Mouse (Mus musculus): Measurements from ENCODE around the gene Palm2. TPM values are rescaled to one million over a fixed set of nuclear protein-coding genes. Genes with fewer than 3 reads are reported as not detected.

Palm2 gene
- total RNA-seq, 1 experiment, result 1.8 TPM

- Histone ChIP-seq H3K27ac (ENCODE audit: insufficient read depth, low read depth, low read length, poor library complexity, severe bottlenecking) (no peak overlapping the region), H3K9ac (ENCODE audit: insufficient read depth, low read depth, low read length, poor library complexity, severe bottlenecking) (no peak overlapping the region), H3K4me1 (ENCODE audit: control insufficient read depth in 2 of 2, insufficient read depth in 2 of 2, low read length in 2 of 2, poor library complexity in 1 of 2) (peaks cover 2 to 5% of the 10 kb centered on the region in 2 experiments), H3K36me3 (ENCODE audit: control insufficient read depth, insufficient read depth, low read length, poor library complexity, severe bottlenecking) (no peaks in the 10 kb centered on the region), H3K4me3 (ENCODE audit: insufficient read depth in 1 of 2, low read depth in 1 of 2, low read length in 2 of 2, poor library complexity in 1 of 2, severe bottlenecking in 1 of 2) (no peak overlapping the region), H3K9me3 (ENCODE audit: control insufficient read depth, insufficient read depth, low read depth, low read length) (no peaks in the 10 kb centered on the region)
- TF ChIP-seq MAFK (IDR thresholded peaks at IDR 0.05; ENCODE audit: insufficient read depth, low read depth, low read length), result no peak
- no peak for TF ChIP-seq ZC3H11A (IDR thresholded peaks at IDR 0.05; ENCODE audit: borderline replicate concordance, low read depth, low read length)
- TF ChIP-seq CHD2 (IDR thresholded peaks at IDR 0.05; ENCODE audit: low read depth, low read length), result no peak
- TF ChIP-seq HCFC1 (IDR thresholded peaks at IDR 0.05; ENCODE audit: borderline replicate concordance, insufficient read depth, low read length), result no peak
- TF ChIP-seq ZNF384 (IDR thresholded peaks at IDR 0.05; ENCODE audit: low read depth, low read length), result no peak
- DNase-seq (ENCODE audit: low read depth, low spot score), result no peak
- in situ Hi-C loops (cut with MboI; ENCODE audit: low sequenced_read_pairs in 2 of 2, unreplicated experiment in 2 of 2), result no loop called here
Observed at GRCm38 (mm10) chr4:57547785-57548184, 113.7 kb downstream of the Palm2 start.

GRCm38 (mm10) chr4:57550216-57550615 lies 116.2 kb downstream of the Palm2 start:
- H3K9ac ChIP-seq (ENCODE audit: insufficient read depth, low read depth, low read length, poor library complexity, severe bottlenecking), result no peak overlapping the region
- no peak for DNase-seq (ENCODE audit: low read depth, low spot score)
- in situ Hi-C loops (cut with MboI; ENCODE audit: low sequenced_read_pairs in 2 of 2, unreplicated experiment in 2 of 2), result no loop called here
- no peak overlapping the region for H3K27ac ChIP-seq (ENCODE audit: insufficient read depth, low read depth, low read length, poor library complexity, severe bottlenecking)
- no peak overlapping the region for H3K4me3 ChIP-seq (ENCODE audit: insufficient read depth in 1 of 2, low read depth in 1 of 2, low read length in 2 of 2, poor library complexity in 1 of 2, severe bottlenecking in 1 of 2)
- H3K36me3 ChIP-seq (ENCODE audit: control insufficient read depth, insufficient read depth, low read length, poor library complexity, severe bottlenecking), result no peaks in the 10 kb centered on the region
- no peaks in the 10 kb centered on the region for H3K9me3 ChIP-seq (ENCODE audit: control insufficient read depth, insufficient read depth, low read depth, low read length)
- TF ChIP-seq HCFC1 (IDR thresholded peaks at IDR 0.05; ENCODE audit: borderline replicate concordance, insufficient read depth, low read length) (no peak), ZC3H11A (IDR thresholded peaks at IDR 0.05; ENCODE audit: borderline replicate concordance, low read depth, low read length) (no peak), MAFK (IDR thresholded peaks at IDR 0.05; ENCODE audit: insufficient read depth, low read depth, low read length) (no peak), ZNF384 (IDR thresholded peaks at IDR 0.05; ENCODE audit: low read depth, low read length) (no peak), CHD2 (IDR thresholded peaks at IDR 0.05; ENCODE audit: low read depth, low read length) (no peak)
- no peaks in the 10 kb centered on the region for H3K4me1 ChIP-seq (ENCODE audit: control insufficient read depth in 2 of 2, insufficient read depth in 2 of 2, low read length in 2 of 2, poor library complexity in 1 of 2)

- Histone ChIP-seq H3K4me1 (ENCODE audit: control insufficient read depth in 2 of 2, insufficient read depth in 2 of 2, low read length in 2 of 2, poor library complexity in 1 of 2) (0 out of 4 replicates have a peak, but pooled peaks cover 0 to 4% of the 10 kb centered on the region in 2 experiments), H3K36me3 (ENCODE audit: control insufficient read depth, insufficient read depth, low read length, poor library complexity, severe bottlenecking) (no peaks in the 10 kb centered on the region), H3K4me3 (ENCODE audit: insufficient read depth in 1 of 2, low read depth in 1 of 2, low read length in 2 of 2, poor library complexity in 1 of 2, severe bottlenecking in 1 of 2) (no peak overlapping the region), H3K9ac (ENCODE audit: insufficient read depth, low read depth, low read length, poor library complexity, severe bottlenecking) (no peak overlapping the region), H3K27ac (ENCODE audit: insufficient read depth, low read depth, low read length, poor library complexity, severe bottlenecking) (no peak overlapping the region), H3K9me3 (ENCODE audit: control insufficient read depth, insufficient read depth, low read depth, low read length) (no peaks in the 10 kb centered on the region)
- TF ChIP-seq HCFC1 (IDR thresholded peaks at IDR 0.05; ENCODE audit: borderline replicate concordance, insufficient read depth, low read length) (no peak), ZC3H11A (IDR thresholded peaks at IDR 0.05; ENCODE audit: borderline replicate concordance, low read depth, low read length) (no peak), MAFK (IDR thresholded peaks at IDR 0.05; ENCODE audit: insufficient read depth, low read depth, low read length) (no peak), ZNF384 (IDR thresholded peaks at IDR 0.05; ENCODE audit: low read depth, low read length) (no peak), CHD2 (IDR thresholded peaks at IDR 0.05; ENCODE audit: low read depth, low read length) (no peak)
- in situ Hi-C loops (cut with MboI; ENCODE audit: low sequenced_read_pairs in 2 of 2, unreplicated experiment in 2 of 2), result no loop called here
- DNase-seq (ENCODE audit: low read depth, low spot score), result no peak
Observed at GRCm38 (mm10) chr4:57557102-57557501, 123.1 kb downstream of the Palm2 start.

- no peak overlapping the region for H3K27ac ChIP-seq (ENCODE audit: insufficient read depth, low read depth, low read length, poor library complexity, severe bottlenecking)
- H3K4me3 ChIP-seq (ENCODE audit: insufficient read depth in 1 of 2, low read depth in 1 of 2, low read length in 2 of 2, poor library complexity in 1 of 2, severe bottlenecking in 1 of 2), result no peak overlapping the region
- in situ Hi-C loops (cut with MboI; ENCODE audit: low sequenced_read_pairs in 2 of 2, unreplicated experiment in 2 of 2), result no loop called here
Observed at GRCm38 (mm10) chr4:57559438-57559837, 125.4 kb downstream of the Palm2 start.

More at GRCm38 (mm10) chr4:57559438-57559837, 125.4 kb downstream of the Palm2 start:
- no peaks in the 10 kb centered on the region for H3K9me3 ChIP-seq (ENCODE audit: control insufficient read depth, insufficient read depth, low read depth, low read length)
- no peak for DNase-seq (ENCODE audit: low read depth, low spot score)
- H3K4me1 ChIP-seq (ENCODE audit: control insufficient read depth in 2 of 2, insufficient read depth in 2 of 2, low read length in 2 of 2, poor library complexity in 1 of 2), result 0 out of 4 replicates have a peak, but pooled peaks cover 0 to 4% of the 10 kb centered on the region in 2 experiments
- H3K9ac ChIP-seq (ENCODE audit: insufficient read depth, low read depth, low read length, poor library complexity, severe bottlenecking), result no peak overlapping the region
- TF ChIP-seq ZNF384 (IDR thresholded peaks at IDR 0.05; ENCODE audit: low read depth, low read length) (no peak), ZC3H11A (IDR thresholded peaks at IDR 0.05; ENCODE audit: borderline replicate concordance, low read depth, low read length) (no peak), MAFK (IDR thresholded peaks at IDR 0.05; ENCODE audit: insufficient read depth, low read depth, low read length) (no peak), HCFC1 (IDR thresholded peaks at IDR 0.05; ENCODE audit: borderline replicate concordance, insufficient read depth, low read length) (no peak), CHD2 (IDR thresholded peaks at IDR 0.05; ENCODE audit: low read depth, low read length) (no peak)
- no peaks in the 10 kb centered on the region for H3K36me3 ChIP-seq (ENCODE audit: control insufficient read depth, insufficient read depth, low read length, poor library complexity, severe bottlenecking)
